Mouse (Mus musculus): ENCODE data around the gene Efcab12. TPM values are rescaled to one million over a fixed set of nuclear protein-coding genes. Genes with fewer than 3 reads are reported as not detected.

Efcab12 gene
- total RNA-seq (2023), result not detected

DNA sequence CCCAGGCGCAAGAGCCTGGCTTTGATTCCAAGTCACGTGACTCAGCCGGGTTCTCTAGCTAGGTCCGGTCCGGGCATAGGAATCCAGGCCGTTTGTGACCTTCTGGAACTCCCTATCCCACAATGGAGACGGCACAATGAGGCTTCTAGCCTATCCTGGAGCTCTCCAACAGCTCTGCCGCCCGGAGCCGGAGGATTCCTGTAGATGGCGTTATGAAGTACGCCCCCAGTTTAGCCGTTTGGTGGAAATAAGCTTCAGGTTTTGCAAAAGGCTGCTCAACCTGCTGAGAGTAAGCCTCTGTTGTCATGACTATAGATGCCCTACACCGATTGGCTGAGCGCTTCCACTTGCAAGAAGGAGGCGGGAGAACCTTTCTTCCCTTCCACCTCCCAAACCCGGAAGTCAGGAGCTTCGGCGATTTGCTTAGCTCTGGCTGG lies at the start of gene Efcab12:
Gene Efcab12, minus strand, starts transcription at position 252 of the 437 bp plus-strand sequence.

DNA sequence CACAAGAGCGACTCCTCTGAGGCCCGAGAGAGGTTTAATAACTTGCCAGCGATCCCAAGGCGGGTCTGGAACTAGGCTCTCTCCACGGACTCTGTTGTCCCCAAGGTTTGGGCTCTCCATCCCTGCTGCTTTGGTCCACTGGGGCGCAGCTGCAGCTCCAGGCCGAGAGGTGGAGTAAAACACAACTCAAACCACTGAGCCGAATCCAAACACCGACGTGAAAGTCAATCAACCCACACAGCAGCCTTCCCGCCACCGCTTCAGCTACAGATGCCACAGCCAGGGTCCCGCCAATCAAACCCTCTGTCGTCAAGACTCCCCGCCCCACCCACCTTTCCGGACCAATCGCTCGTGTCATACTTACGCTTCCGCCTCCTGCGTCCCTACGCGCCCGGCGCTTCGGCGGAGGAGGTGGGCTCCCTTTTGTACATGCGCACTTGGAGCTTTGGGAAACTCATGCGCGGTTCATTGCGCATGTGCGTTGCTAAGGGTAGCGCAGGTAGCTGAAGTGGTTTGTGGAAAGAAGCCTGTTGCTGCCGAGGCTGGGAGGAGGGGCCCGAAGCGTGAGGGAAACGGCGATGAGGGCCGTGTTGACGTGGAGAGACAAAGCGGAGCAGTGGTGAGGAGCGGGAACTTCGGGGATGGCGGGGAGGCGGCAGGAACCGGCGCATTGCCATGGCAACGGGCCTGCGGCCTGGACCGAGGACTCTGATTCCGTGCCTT lies 15.0 kb upstream of the Efcab12 start, which contains the start of the genes Mbd4 and Ift122:
Gene Mbd4, minus strand, starts transcription at position 281 of the 723 bp plus-strand sequence.
Gene Ift122, plus strand, starts transcription at position 380 of the 723 bp plus-strand sequence.

GRCm38 (mm10) chr6:115808488-115809231 lies 29.6 kb downstream of the Efcab12 start, which contains the start of gene Rpl32:
Gene Rpl32, minus strand, starts transcription at chr6:115808747.

DNA sequence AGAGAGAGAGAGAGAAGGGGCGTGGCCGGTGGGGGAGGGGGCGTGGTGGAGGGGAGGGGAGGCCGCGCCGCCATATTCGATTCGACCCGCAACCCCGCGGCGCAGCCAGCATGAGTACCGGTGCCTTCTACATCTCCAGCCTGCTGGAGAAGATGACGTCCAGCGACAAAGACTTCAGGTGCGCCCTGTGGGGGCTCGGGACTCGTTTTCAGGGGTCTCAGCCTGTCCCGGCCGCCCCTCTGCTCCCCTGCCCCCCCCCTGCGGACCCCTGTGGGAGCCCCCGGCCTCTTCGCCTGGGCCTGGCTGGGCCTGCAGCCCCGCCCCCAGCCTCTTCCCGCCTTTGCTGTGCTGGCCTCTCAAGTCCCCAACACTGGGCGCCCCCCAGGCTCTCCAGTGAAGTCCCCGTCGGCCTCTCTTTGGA lies 63.7 kb downstream of the Efcab12 start, which contains the start of gene Cand2:
Gene Cand2, plus strand, starts transcription at position 38 of the 421 bp plus-strand sequence.

GRCm38 (mm10) chr6:115761995-115762756 lies 76.0 kb downstream of the Efcab12 start, which contains the start of gene Tmem40:
Gene Tmem40, minus strand, starts transcription at chr6:115762410.

Other genes with a start within 250 kb of the Efcab12 start
- not detected for gene Mkrn2os, start 245.8 kb downstream of the Efcab12 start, total RNA-seq (2023)
- gene Mkrn2, start 236.5 kb downstream of the Efcab12 start, total RNA-seq (2023), result 10 to 100 TPM; 19.2 to 20.1 TPM
- 100 to 1,000 TPM; 212 to 220 TPM for gene Raf1, start 161.8 kb downstream of the Efcab12 start, total RNA-seq (2023)
- gene Tmem40, start 76.0 kb downstream of the Efcab12 start, total RNA-seq (2023), result not detected
- gene Cand2, start 63.9 kb downstream of the Efcab12 start, total RNA-seq (2023), result under 1 TPM in 1 of 2 experiments, not detected in 1; 0.12 TPM
- 1,000 to 10,000 TPM; 1,643 to 1,718 TPM for gene Rpl32, start 29.7 kb downstream of the Efcab12 start, total RNA-seq (2023)
- gene Mbd4, start 15.0 kb upstream of the Efcab12 start, total RNA-seq (2023), result 1 to 10 TPM; 7.9 to 8.5 TPM
- 1 to 10 TPM; 3.3 to 7.1 TPM for gene Ift122, start 15.1 kb upstream of the Efcab12 start, total RNA-seq (2023)
- gene Rho, start 93.3 kb upstream of the Efcab12 start, total RNA-seq (2023), result not detected
- not detected for gene H1foo, start 106.5 kb upstream of the Efcab12 start, total RNA-seq (2023)
- 100 to 1,000 TPM; 226 to 263 TPM for gene Plxnd1, start 156.6 kb upstream of the Efcab12 start, total RNA-seq (2023)